Mouse (Mus musculus): ENCODE measurements around the gene Chrnb1.

GRCm38 (mm10) chr11:69800138-69800391 lies 4.3 kb upstream of the Chrnb1 start:
- no peak for TF ChIP-seq POLR2A (IDR thresholded peaks at IDR 0.05; ENCODE audit: extremely low read depth, insufficient read depth, low read length)
- no peak for TF ChIP-seq CTCF (IDR thresholded peaks at IDR 0.05; ENCODE audit: low read depth, low read length)
